Mouse (Mus musculus) E14TG2a.4 (cell line): ENCODE data around the gene Tspan33.

ENCODE experiments used
- CTCF ChIP-seq: conservative IDR thresholded peaks from 2 replicates; pipeline ENCODE4 v1.5.1; 2014; ENCODE audit warnings: low read length
- POU5F1 ChIP-seq: IDR thresholded peaks from 2 replicates; pipeline ENCODE4 v1.6.1; 2014; ENCODE audit warnings: low read length, borderline replicate concordance

DNA sequence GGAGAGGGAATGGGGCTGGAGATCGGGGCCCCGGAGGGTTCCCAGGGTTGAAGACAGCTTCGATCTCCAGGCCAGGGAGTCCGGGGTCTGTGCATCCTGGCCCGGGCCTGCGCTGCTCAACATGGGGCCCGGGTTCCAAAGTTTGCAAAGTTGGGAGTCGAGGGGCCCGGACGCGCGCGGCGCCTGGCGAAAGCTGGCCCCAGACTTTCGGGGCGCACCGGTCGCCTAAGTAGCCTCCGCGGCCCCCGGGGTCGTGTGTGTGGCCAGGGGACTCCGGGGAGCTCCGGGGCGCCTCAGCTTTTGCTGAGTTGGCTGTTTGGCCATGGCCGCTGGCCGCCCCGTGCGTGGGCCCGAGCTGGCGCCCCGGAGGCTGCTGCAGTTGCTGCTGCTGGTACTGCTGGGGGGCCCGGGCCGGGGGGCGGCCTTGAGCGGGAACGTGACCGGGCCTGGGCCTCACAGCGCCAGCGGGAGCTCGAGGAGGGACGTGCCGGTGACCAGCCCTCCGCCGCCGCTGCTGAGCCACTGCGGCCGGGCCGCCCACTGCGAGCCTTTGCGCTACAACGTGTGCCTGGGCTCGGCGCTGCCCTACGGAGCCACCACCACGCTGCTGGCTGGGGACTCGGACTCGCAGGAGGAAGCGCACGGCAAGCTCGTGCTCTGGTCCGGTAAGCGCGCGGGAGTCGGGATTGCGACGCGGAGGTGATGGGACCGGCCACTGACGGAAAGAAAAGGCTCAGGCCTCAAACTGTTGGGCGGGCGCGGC lies 41.8 kb downstream of the Tspan33 start:
- TF ChIP-seq CTCF: no peak
- no peak for TF ChIP-seq POU5F1
